Mouse (Mus musculus) adrenal gland, postnatal 10 days (tissue): ENCODE data around the gene Hddc2. TPM values are rescaled to one million over a fixed set of nuclear protein-coding genes. Genes with fewer than 3 reads are reported as not detected.

Experiments used
- DNase-seq: peaks from one replicate; pipeline ENCODE4 v3.0.0; 2021; ENCODE audit warnings: mixed read lengths
- long read RNA-seq, 2 experiments: library from polyadenylated mRNA; stranded (forward); transcript quantifications; one replicate each; pipeline ENCODE4 v2.0.0; 2021
- total RNA-seq, 2 experiments: library from RNA; stranded (reverse); gene quantifications; 2 replicates each; pipeline ENCODE4 v1.2.3; 2021

Hddc2 gene
- total RNA-seq: 10 to 100 TPM; 36.8 to 45.7 TPM
- long read RNA-seq, experiment 1, transcript Hddc2-201 (6 exons, 858 nt): major isoform, 32 of 36 reads
- long read RNA-seq, experiment 1, partial matches to known transcripts: 1 of 36 reads
- long read RNA-seq, experiment 1, other reads (novel, unspliced or antisense): 3 of 36 reads
- long read RNA-seq, experiment 2, transcript Hddc2-201 (6 exons, 858 nt): major isoform, 27 of 30 reads
- long read RNA-seq, experiment 2, partial matches to known transcripts: 1 of 30 reads
- long read RNA-seq, experiment 2, other reads (novel, unspliced or antisense): 2 of 30 reads

- peak; percentile 86 for DNase-seq
Observed at GRCm38 (mm10) chr10:31312865-31313848, at the start of gene Hddc2. Gene Hddc2, plus strand, starts transcription at chr10:31313383.

- no peak for DNase-seq
Observed at GRCm38 (mm10) chr10:31272738-31273137, 40.4 kb upstream of the Hddc2 start.

- no peak for DNase-seq
Observed at GRCm38 (mm10) chr10:31273171-31273570, 40.0 kb upstream of the Hddc2 start.

DNA sequence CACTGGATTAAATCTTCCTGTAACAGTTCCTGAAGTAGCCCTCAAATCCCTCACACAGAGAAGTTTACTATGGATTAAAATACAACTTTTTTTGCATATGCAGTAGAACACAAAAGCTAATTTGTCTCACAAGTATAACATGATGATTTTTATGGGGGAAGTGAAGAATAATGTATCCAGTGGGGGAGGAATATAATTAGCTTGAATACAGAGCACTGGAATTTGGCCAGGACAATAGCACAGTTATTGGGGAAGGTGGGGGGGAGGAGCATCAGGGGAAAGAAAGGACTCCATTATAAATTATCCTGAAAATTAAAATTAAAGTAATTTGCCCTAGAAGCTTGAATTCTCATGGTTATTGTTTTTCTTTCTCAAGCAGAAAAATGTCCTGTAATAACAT lies 25.4 kb upstream of the Hddc2 start:
- no peak for DNase-seq

- no peak for DNase-seq
Observed at GRCm38 (mm10) chr10:31288697-31289390, 24.3 kb upstream of the Hddc2 start.

DNA sequence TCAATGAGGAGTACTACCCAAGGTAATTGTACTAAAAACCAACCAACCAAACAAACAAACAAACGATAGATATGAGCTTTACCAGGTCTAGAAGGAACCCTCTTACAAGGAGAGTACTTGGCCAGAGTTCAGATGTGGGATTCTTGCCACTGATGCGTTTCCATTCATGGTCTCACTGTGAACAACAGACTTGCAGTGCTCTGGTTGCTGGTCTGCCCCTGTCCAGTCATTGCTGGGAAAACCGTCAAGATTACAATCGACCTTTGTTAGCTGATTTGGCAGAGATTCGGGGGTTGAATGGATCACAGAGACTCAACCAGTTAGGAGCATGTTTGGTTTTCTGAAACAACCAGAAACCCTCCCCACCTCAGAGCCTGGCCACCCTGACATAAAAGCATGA lies 17.5 kb upstream of the Hddc2 start:
- DNase-seq: no peak

DNA sequence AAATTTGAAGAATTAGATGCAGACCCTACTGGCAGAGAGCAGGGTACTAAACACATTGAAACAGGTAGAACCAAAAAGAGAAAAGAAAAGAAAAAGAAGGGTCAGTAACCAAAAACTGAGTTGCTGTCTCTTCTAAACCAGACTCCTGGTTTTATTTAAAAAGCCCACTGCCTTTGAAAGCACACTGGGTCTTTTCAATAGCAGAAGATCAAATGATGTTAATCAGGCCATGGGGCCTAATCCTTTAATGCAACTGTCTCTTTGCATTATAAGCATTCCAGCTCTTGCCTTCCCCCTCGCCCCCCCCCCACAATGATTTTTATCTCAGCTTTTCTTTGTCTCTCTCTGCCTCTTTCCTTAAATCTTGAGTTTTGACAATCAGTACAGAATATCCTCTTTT lies 16.7 kb upstream of the Hddc2 start:
- DNase-seq: no peak

GRCm38 (mm10) chr10:31297106-31297505 lies 16.1 kb upstream of the Hddc2 start:
- DNase-seq: no peak

DNA sequence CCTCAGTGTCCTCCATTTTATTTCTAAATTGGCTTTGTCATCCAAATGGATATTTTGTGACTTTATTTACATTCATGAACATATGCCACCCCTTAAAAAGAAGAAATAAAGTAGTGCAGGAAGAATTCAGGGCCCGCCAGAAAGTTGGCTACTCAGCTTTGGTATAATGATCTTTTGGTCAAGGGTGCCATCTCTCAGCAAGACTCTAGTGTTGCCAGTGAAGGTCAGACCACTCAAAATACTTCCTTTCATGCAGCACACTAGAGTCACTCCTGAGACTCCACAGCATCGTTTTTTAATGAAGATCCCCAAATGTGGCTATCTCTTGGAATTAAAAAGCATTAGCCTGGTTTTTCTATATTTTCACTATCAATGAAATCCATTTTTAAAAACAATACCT lies 14.9 kb upstream of the Hddc2 start:
- no peak for DNase-seq

DNA sequence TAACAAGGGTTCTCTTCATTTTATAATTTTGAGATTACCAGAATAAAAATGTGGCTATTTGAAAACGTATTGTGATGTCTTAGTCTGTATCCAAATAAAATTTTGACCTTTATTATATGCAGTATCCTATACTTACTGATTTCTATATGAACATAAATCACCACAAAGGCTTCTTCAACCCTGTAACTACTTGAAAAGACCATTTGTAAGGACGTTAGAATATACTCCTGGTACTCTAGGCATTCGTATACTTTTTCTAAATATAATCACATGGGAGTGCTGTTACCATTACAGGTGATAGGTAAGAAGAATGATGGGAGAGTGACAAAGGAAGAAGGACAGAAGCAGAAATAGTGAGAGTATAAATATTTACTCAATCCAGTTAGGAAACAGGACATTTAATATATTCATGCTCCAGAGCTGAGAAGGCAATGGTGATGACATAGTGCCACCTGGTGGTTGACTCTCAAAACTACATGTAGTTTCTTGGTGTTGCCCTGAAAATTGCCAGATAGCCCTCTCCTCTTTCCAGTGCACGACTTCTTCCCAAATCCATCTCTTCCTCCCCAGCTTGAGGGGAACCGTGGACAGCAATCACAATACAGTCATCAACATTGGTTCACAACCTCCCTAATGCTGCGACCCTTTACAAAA lies 14.1 kb upstream of the Hddc2 start:
- DNase-seq: peak; percentile 73

DNA sequence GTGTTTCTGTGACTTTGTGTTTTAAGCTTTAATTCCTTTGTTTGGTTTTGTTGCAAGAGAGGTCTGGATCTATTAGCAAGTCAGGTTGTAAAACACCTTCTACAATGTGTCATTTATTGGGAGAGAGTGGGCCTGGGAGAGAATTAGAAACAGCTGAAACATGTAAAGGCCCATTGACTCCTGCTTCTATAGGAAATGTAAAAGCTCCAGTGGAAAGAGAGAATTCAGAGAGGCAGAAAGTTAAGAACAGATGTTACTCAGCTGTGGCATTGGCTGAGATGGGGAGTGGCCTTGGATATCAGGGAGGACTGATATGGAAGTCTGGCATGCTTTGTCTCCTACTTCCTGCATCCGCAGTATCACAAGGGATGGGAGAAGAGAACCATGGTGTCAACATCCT lies 12.9 kb upstream of the Hddc2 start:
- DNase-seq: no peak

DNA sequence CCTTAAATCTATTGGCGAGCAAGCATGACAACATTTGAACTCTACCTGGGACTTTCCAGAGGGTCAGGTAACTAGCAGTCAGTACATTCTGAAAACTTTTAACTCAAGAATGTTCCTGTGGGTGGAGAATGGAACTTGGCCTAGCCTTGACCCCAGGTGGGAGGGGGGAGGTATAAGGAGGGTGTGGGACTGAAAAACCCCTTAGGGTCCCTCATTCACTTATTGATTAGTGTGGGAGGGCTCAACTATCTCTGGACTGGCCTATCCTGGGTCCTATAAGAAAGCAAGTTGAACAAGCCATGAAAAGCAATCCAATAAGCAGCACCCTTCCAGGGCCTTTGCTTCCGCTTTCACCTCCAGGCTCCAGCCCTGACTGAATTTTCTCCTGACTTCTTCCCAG lies 9.7 kb upstream of the Hddc2 start:
- no peak for DNase-seq

GRCm38 (mm10) chr10:31307024-31307598 lies 6.1 kb upstream of the Hddc2 start:
- DNase-seq: no peak

DNA sequence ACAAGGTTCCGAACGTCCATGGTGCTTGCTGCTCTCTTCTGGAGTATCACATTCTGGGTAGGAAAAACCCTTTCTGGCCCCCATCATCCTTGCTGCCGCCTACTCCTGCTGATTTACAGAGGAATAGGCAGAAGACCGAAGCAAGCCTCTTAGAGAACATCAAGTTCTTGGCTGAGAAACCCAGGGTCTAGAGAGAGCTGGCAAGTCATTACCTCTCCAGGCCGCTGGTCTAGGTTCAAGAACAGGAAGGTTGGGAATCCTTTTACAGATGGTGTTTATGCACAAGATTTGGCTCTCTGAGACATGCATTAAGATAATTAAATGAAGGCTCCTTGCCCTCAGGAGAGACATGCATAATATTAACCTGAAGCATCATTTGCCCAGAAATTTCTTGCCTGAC lies 5.3 kb downstream of the Hddc2 start:
- no peak for DNase-seq

DNA sequence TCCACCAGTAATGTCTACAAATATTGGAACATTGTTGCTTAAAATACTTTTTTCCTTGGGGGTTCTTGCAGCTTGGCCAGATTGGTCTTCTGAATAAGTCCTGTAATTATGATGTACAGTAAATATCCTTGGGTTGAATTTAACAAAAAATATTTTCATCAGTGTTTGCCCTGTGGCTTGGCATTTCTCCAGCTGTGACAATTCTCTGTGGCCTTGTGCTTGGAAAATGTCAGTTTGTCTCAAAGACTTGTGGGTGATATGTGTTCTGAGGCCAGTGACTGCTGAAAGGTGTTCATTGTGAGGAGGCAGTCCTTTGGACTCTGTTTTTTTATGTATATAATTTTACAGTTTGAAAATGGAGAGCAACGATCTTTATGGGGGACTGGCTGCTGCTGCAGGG lies 16.3 kb downstream of the Hddc2 start:
- peak; percentile 73 for DNase-seq

DNA sequence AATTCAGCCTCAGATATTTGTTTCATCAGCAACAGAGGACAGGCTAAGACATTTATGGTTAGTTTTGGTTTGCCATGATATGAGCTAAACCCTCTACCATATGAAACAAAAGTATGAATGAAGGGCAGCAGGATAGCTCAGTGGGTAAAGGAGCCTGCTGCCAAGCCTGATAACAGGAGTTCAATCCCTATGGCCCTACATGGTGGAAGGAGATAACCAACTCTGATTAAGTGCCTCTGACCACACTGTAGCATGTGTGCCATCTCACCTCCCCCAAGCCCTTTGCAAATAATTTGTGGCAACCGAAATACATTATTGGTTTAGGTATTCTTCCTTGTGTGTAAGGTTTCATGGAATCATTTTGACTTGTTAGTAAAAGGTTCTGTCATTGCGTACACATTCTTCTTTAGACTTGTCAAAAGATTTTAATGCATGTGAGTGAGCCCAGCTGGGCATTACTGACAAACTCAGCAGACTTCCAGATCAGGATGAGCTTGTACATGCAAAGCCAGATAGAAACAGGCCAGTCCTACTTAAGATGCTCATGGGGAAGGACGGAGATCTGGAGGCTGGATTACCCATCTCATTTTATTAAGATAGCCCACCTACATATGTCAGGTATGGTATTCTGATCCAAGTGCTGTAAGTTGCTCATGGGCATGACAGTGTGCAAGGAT lies 17.2 kb downstream of the Hddc2 start:
- DNase-seq: no peak

GRCm38 (mm10) chr10:31331225-31331775 lies 18.1 kb downstream of the Hddc2 start:
- peak; percentile 70 for DNase-seq

GRCm38 (mm10) chr10:31336432-31336831 lies 23.2 kb downstream of the Hddc2 start:
- DNase-seq: no peak

- peak; percentile 59 for DNase-seq
Observed at GRCm38 (mm10) chr10:31346401-31346800, 33.2 kb downstream of the Hddc2 start.

DNA sequence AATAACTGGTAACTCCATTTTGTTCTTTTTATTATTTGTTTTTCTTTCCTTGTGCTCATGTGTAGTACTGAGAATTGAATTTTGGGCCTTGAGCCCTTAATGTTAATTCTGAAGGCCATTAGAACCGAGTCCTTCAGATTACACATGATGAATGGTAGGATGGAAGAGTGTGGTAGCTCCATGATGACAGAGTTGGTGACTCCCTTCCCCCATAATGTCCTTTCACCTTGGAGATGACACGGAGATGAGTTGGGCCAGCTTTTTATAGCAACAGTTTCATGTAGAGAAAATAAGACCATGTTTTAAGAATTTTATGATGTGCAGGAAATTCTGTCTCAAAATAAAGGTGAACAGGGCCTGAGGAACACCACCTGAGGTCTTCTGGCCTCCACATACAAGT lies 37.9 kb downstream of the Hddc2 start:
- DNase-seq: peak; percentile 30

DNA sequence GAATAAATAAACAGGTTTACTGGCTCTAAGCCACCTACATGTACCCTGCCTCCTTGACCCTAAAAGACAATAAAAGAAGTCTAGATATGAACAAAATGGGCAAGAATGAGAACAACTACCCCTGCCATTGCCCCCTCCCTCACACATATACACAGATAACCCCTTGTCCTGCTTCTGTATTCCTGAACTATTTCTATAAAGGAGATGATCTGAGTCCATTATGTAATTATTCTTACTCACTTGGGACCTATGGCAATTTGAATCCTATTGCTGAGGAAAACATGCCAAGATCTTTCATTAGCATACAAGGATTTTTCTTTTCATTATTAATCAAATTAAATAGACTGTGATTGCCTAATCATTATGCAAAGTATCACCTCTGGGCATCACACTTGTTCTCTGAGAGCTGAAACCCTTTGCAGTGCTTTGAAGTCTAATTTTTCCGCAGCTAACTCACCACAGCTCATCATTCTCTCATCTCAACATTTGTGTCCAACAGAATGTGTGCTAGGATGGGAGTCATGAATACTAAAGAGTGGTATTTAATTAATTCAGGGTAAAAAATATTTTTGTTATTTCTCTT lies 39.8 kb downstream of the Hddc2 start:
- no peak for DNase-seq
